Mouse (Mus musculus): ENCODE measurements around the gene Esr1. TPM values are rescaled to one million over a fixed set of nuclear protein-coding genes. Genes with fewer than 3 reads are reported as not detected.
"Not testable (repeated sequence)": the region's sequence is repeated elsewhere in the genome, so short reads cannot be mapped to it uniquely, and the experiment has no call there.

The Esr1 gene
- polyA plus RNA-seq, 1 experiment from 2014 or later = 3.3 TPM

DNA sequence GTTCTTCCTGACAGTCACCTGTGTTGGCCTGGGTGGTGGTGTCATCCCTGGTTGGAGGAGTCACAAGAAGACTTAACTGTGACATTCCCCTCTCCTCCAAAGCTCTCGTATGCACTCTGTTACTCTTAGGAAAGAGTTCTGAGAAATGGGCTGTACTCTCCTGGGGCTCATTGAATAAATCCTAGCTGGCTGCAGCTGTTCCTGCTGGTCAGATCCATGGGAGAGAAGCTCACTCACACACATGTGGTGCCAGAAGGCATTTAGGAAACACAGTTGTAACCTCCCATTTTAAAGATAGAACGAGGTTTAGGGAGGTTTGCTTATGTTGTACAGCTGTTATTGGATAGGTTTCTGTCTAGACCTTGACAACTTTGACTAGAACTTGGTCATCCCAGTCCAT, 120.9 kb downstream of the Esr1 start:
- Histone ChIP-seq H3K9ac (ENCODE audit: low read depth, low read length) (no peak overlapping the region), H3K27ac (no peak overlapping the region), H3K4me2 (ENCODE audit: low read length) (no peak overlapping the region), H3K9me3 (replicated peaks; ENCODE audit: low read length) (no peaks in the 10 kb centered on the region), H3K4me1 (replicated peaks; ENCODE audit: insufficient read depth, low read length) (no peaks in the 10 kb centered on the region), H3K27me3 (ENCODE audit: insufficient read depth, low read length) (no peaks in the 10 kb centered on the region), H3K36me3 (ENCODE audit: insufficient read depth, low read length) (no peaks in the 10 kb centered on the region), H3K4me3 (replicated peaks; ENCODE audit: low read depth, low read length) (no peak overlapping the region)
- no peak for DNase-seq (ENCODE audit: low spot score)
- WGBS = 38% methylated on average over 2 of the region's 2 CpGs
- TF ChIP-seq CTCF (IDR thresholded peaks at IDR 0.05; ENCODE audit: low read depth) = no peak
- no peak for ATAC-seq (replicated peaks; ENCODE audit: low FRiP score, low read depth)

DNA sequence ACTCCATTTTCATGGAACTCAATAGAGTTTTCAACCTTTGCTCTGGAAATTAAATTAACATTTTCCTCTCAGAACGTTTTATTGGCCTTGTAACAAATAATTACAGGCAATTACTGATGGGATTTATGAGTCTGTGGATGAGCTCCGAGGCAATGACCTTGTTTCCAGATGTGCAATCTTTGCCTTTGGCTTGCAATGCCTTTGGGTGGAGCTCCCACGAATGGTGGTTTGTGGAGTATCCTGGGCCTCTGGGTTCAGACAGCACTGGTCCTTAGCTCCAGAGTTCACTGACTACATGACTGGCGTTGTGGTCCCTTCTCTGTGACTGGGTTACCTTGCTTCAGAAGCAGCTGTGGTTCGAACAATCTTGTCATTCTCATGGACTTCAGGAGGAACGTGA, 122.6 kb downstream of the Esr1 start:
- H3K9ac ChIP-seq (ENCODE audit: low read depth, low read length) = no peak overlapping the region
- no peak overlapping the region for H3K27ac ChIP-seq
- no peaks in the 10 kb centered on the region for H3K4me1 ChIP-seq (replicated peaks; ENCODE audit: insufficient read depth, low read length)
- no peaks in the 10 kb centered on the region for H3K36me3 ChIP-seq (ENCODE audit: insufficient read depth, low read length)
- ATAC-seq (replicated peaks; ENCODE audit: low FRiP score, low read depth) = no peak
- H3K4me2 ChIP-seq (ENCODE audit: low read length) = no peak overlapping the region
- H3K27me3 ChIP-seq (ENCODE audit: insufficient read depth, low read length) = no peaks in the 10 kb centered on the region
- WGBS = 52% methylated on average over 6 of the region's 6 CpGs
- DNase-seq (ENCODE audit: low spot score) = no peak
- no peaks in the 10 kb centered on the region for H3K9me3 ChIP-seq (replicated peaks; ENCODE audit: low read length)
- no peak for TF ChIP-seq CTCF (IDR thresholded peaks at IDR 0.05; ENCODE audit: low read depth)
- no peak overlapping the region for H3K4me3 ChIP-seq (replicated peaks; ENCODE audit: low read depth, low read length)

DNA sequence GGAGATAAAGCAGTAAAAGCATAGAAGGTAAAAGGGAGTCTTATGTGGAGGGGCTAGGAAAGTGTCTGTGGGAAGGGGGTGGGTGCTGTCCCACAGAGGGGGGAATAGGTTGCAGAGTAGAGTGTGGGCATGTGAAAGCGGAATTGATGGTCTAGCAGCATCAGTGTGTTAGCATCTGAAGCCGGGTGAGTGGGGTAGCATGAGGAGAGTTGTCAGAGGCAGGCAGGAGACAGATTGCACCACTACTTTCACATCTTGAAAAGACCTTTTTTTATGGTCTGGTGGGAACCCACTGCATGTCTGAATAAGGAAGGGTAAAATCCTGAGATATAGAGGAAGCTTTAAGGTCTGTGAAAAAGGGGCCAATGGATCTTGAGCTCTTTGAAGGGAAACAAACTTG, 123.5 kb downstream of the Esr1 start:
- no peaks in the 10 kb centered on the region for H3K36me3 ChIP-seq (ENCODE audit: insufficient read depth, low read length)
- no peak overlapping the region for H3K27ac ChIP-seq
- ATAC-seq (replicated peaks; ENCODE audit: low FRiP score, low read depth) (no peak), DNase-seq (ENCODE audit: low spot score) (no peak)
- H3K4me1 ChIP-seq (replicated peaks; ENCODE audit: insufficient read depth, low read length) = no peaks in the 10 kb centered on the region
- 88% methylated on average over 2 of the region's 2 CpGs for WGBS
- no peak overlapping the region for H3K9ac ChIP-seq (ENCODE audit: low read depth, low read length)
- H3K27me3 ChIP-seq (ENCODE audit: insufficient read depth, low read length) = no peaks in the 10 kb centered on the region
- no peak overlapping the region for H3K4me2 ChIP-seq (ENCODE audit: low read length)
- no peaks in the 10 kb centered on the region for H3K9me3 ChIP-seq (replicated peaks; ENCODE audit: low read length)
- H3K4me3 ChIP-seq (replicated peaks; ENCODE audit: low read depth, low read length) = no peak overlapping the region
- no peak for TF ChIP-seq CTCF (IDR thresholded peaks at IDR 0.05; ENCODE audit: low read depth)

DNA sequence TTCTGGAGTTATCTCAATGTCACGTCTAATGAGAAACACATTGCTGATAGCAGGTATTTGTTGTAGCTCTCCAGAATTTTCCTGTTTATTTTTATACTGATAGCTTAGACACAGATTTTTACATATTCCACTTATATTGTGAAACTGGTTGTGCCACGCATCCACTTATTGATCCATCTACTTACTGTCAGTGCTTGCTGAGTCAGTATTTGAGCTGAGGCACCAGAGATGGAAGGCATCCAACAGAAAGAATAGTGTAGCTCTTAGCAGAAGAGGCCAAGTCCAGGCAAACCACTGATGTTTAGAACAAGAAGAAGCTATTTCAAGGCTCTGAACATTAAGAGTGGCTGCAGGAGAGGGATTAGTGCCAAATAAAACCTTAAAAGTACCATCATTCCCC, 126.9 kb downstream of the Esr1 start:
- Histone ChIP-seq H3K4me1 (replicated peaks; ENCODE audit: insufficient read depth, low read length) (no peaks in the 10 kb centered on the region), H3K27ac (no peak overlapping the region), H3K27me3 (ENCODE audit: insufficient read depth, low read length) (no peaks in the 10 kb centered on the region), H3K36me3 (ENCODE audit: insufficient read depth, low read length) (no peaks in the 10 kb centered on the region), H3K4me3 (replicated peaks; ENCODE audit: low read depth, low read length) (no peak overlapping the region), H3K9me3 (replicated peaks; ENCODE audit: low read length) (no peaks in the 10 kb centered on the region), H3K4me2 (ENCODE audit: low read length) (no peak overlapping the region), H3K9ac (ENCODE audit: low read depth, low read length) (no peak overlapping the region)
- DNase-seq (ENCODE audit: low spot score) (no peak), ATAC-seq (replicated peaks; ENCODE audit: low FRiP score, low read depth) (no peak)
- 91% methylated on average over 2 of the region's 2 CpGs for WGBS
- no peak for TF ChIP-seq CTCF (IDR thresholded peaks at IDR 0.05; ENCODE audit: low read depth)

DNA sequence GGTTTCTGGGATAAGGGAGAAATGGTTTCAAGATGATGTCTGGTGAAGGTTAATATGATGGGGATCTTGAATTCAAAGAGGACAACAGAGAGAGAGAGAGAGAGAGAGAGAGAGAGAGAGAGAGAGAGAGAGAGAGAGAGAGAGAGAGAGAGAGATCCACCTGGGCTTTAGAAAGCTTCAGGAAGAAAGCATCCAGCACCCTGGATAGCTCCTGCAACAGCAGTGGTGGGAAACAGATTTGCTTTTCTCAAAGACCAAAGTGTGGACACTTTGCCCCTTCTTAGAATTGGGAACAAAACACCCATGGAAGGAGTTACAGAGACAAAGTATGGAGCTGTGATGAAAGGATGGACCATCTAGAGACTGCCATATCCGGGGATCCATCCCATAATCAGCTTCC, 139.7 kb downstream of the Esr1 start:
- DNase-seq (ENCODE audit: low spot score) = peak; percentile 42
- not testable (repeated sequence) for H3K4me1 ChIP-seq (replicated peaks; ENCODE audit: insufficient read depth, low read length); H3K9ac ChIP-seq (ENCODE audit: low read depth, low read length); H3K27ac ChIP-seq; H3K9me3 ChIP-seq (replicated peaks; ENCODE audit: low read length); H3K27me3 ChIP-seq (ENCODE audit: insufficient read depth, low read length); H3K4me2 ChIP-seq (ENCODE audit: low read length); ATAC-seq (replicated peaks; ENCODE audit: low FRiP score, low read depth); H3K36me3 ChIP-seq (ENCODE audit: insufficient read depth, low read length); H3K4me3 ChIP-seq (replicated peaks; ENCODE audit: low read depth, low read length)
- 50% methylated on average over 1 of the region's 1 CpGs for WGBS

DNA sequence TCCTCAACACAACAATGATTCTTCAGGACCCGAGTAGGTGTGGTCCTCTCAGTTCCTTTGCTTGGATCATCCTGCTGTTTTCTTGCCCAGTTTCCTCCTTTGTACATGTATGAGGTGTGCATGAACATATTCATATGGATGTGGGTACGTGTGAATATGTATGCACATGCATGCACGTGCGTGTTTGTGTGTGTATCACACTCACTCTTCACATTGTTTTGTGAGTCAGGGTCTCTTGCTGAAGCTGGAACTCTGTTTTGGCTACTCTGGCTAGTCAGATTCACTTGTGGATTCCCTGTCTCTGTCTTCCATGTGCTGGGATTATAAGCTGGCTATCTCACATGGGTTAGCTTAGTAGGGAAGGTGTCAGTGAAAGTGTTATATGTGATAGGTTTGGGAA, 141.6 kb downstream of the Esr1 start:
- no peak for TF ChIP-seq CTCF (IDR thresholded peaks at IDR 0.05; ENCODE audit: low read depth)
- ATAC-seq (replicated peaks; ENCODE audit: low FRiP score, low read depth) = no peak

DNA sequence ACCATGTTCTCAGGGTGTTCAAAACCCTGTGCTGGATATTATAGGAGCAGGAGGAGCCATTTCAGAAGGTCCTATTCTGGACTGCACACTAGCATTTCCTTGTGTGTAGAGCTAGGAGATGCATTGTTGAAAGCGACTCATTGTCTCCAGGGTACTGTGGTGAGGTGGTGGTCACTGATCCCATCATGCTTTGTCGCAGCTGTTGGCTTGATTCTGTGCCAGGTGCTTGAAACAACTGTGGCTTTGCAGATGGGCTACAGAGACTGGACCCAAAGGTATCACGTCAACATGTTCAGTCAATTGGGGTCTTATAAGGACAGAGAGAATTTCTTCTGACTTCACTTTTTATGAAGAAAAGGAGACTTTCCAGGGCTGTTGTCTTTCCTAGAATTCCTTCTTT, 164.1 kb downstream of the Esr1 start:
- H3K4me1 ChIP-seq (replicated peaks; ENCODE audit: insufficient read depth, low read length) = no peaks in the 10 kb centered on the region
- ATAC-seq (replicated peaks; ENCODE audit: low FRiP score, low read depth) = no peak
- H3K36me3 ChIP-seq (ENCODE audit: insufficient read depth, low read length) = no peaks in the 10 kb centered on the region
- H3K4me3 ChIP-seq (replicated peaks; ENCODE audit: low read depth, low read length) = no peak overlapping the region
- no peak for TF ChIP-seq CTCF (IDR thresholded peaks at IDR 0.05; ENCODE audit: low read depth)
- H3K9me3 ChIP-seq (replicated peaks; ENCODE audit: low read length) = no peaks in the 10 kb centered on the region
- no peak overlapping the region for H3K4me2 ChIP-seq (ENCODE audit: low read length)
- no peak overlapping the region for H3K27ac ChIP-seq
- WGBS = 76% methylated on average over 3 of the region's 3 CpGs
- DNase-seq (ENCODE audit: low spot score) = no peak
- no peak overlapping the region for H3K9ac ChIP-seq (ENCODE audit: low read depth, low read length)
- H3K27me3 ChIP-seq (ENCODE audit: insufficient read depth, low read length) = no peaks in the 10 kb centered on the region

More for the DNA sequence above, 141.6 kb downstream of the Esr1 start:
- Histone ChIP-seq H3K27me3 (ENCODE audit: insufficient read depth, low read length) (no peaks in the 10 kb centered on the region), H3K9ac (ENCODE audit: low read depth, low read length) (no peak overlapping the region), H3K36me3 (ENCODE audit: insufficient read depth, low read length) (no peaks in the 10 kb centered on the region), H3K9me3 (replicated peaks; ENCODE audit: low read length) (no peaks in the 10 kb centered on the region), H3K27ac (no peak overlapping the region), H3K4me1 (replicated peaks; ENCODE audit: insufficient read depth, low read length) (no peaks in the 10 kb centered on the region), H3K4me2 (ENCODE audit: low read length) (no peak overlapping the region), H3K4me3 (replicated peaks; ENCODE audit: low read depth, low read length) (no peak overlapping the region)
- DNase-seq (ENCODE audit: low spot score) = no peak
- 94% methylated on average over 4 of the region's 4 CpGs for WGBS

All from kidney, postnatal 0 days (tissue).